Mouse (Mus musculus) C2C12 (cell line): ENCODE measurements around the gene Ano6.

ENCODE experiments used
- CTCF ChIP-seq: IDR thresholded peaks from one replicate; pipeline ENCODE4 v1.5.1; 2011; ENCODE audit not compliant: control insufficient read depth, insufficient read depth, insufficient read length
- MAX ChIP-seq: IDR thresholded peaks from one replicate; pipeline ENCODE4 v1.6.1; 2011; ENCODE audit warnings: mild to moderate bottlenecking, control low read depth
- MYOG ChIP-seq: IDR thresholded peaks from one replicate; pipeline ENCODE4 v1.6.1; 2011; ENCODE audit not compliant: control insufficient read depth, insufficient read length; ENCODE audit errors: extremely low read depth

DNA sequence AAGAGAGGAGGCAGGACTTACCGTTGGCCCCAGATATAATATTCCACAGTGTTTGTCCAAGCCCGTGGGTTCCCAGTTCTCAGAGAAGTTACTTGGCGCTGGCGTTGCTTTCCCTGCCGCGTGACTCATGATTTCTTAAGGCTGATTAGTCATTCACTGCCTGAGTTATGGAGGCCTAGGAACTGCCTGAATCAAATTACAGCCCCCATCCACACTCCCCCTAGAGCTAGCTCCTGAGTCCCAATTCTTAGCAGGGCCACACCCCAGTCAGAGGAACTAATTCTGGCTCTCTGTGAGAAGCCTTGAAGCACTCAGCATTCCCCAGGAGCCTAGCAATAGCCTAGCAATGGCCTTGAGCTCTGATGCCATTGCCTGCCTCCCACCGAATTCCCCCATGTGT lies 13.6 kb downstream of the Ano6 start:
- no peak for TF ChIP-seq CTCF
- no peak for TF ChIP-seq MYOG
- no peak for TF ChIP-seq MAX
